Mouse (Mus musculus): Measurements from ENCODE around the gene Usp15.

- TF ChIP-seq CTCF (IDR thresholded peaks at IDR 0.05; ENCODE audit: control insufficient read depth, insufficient read depth, insufficient replicate concordance, low read depth, low read length) (no peak), POLR2A (IDR thresholded peaks at IDR 0.05; ENCODE audit: control insufficient read depth, low read depth, low read length) (no peak)
These were observed 104.2 kb downstream of the Usp15 start for GRCm38 (mm10) chr10:123092577-123092976.
